Mouse (Mus musculus) 416B (cell line): ENCODE results near the gene Yars2.
"Not testable (repeated sequence)": the region's sequence is repeated elsewhere in the genome, so short reads cannot be mapped to it uniquely, and the experiment has no call there.

Experiments
- DNase-seq: peaks from one replicate; pipeline ENCODE4 v3.0.0; 2011; ENCODE audit warnings: low read depth

Gene Yars2

GRCm38 (mm10) chr16:16302369-16303137 lies at the start of gene Yars2:
Gene Yars2 (plus strand): TSS chr16:16302965.
- peak; percentile 93 for DNase-seq

- DNase-seq, result no peak
Measured at GRCm38 (mm10) chr16:16253326-16254074, 49.3 kb upstream of the Yars2 start.

- DNase-seq, result no peak
Measured at GRCm38 (mm10) chr16:16255217-16255616, 47.5 kb upstream of the Yars2 start.

- no peak for DNase-seq
Measured at GRCm38 (mm10) chr16:16255874-16256273, 46.9 kb upstream of the Yars2 start.

- DNase-seq, result no peak
Measured at GRCm38 (mm10) chr16:16256672-16257071, 46.1 kb upstream of the Yars2 start.

- DNase-seq, result peak; percentile 45
Measured at GRCm38 (mm10) chr16:16260882-16261281, 41.9 kb upstream of the Yars2 start.

- no peak for DNase-seq
Measured at GRCm38 (mm10) chr16:16261481-16261880, 41.3 kb upstream of the Yars2 start.

- no peak for DNase-seq
Measured at GRCm38 (mm10) chr16:16262436-16262835, 40.3 kb upstream of the Yars2 start.

- DNase-seq, result no peak
Measured at GRCm38 (mm10) chr16:16272978-16273377, 29.8 kb upstream of the Yars2 start.

GRCm38 (mm10) chr16:16273752-16274151 lies 29.0 kb upstream of the Yars2 start:
- no peak for DNase-seq

- peak; percentile 65 for DNase-seq
Measured at GRCm38 (mm10) chr16:16303138-16303827, 518 bp downstream of the Yars2 start.

GRCm38 (mm10) chr16:16303888-16304287 lies 1.1 kb downstream of the Yars2 start:
- DNase-seq, result peak; percentile 72

GRCm38 (mm10) chr16:16311319-16311718 lies 8.6 kb downstream of the Yars2 start:
- no peak for DNase-seq

- DNase-seq, result no peak
Measured at GRCm38 (mm10) chr16:16325775-16326336, 23.1 kb downstream of the Yars2 start.

- DNase-seq, result peak; percentile 44
Measured at GRCm38 (mm10) chr16:16346420-16346819, 43.7 kb downstream of the Yars2 start.

GRCm38 (mm10) chr16:16357908-16358307 lies 55.1 kb downstream of the Yars2 start:
- DNase-seq, result no peak

- peak; percentile 89 for DNase-seq
Measured at GRCm38 (mm10) chr16:16358481-16359100, 55.8 kb downstream of the Yars2 start, which contains the start of gene Dnm1l. Gene Dnm1l (minus strand): TSS chr16:16358959.

GRCm38 (mm10) chr16:16359101-16359482 lies 56.3 kb downstream of the Yars2 start:
- DNase-seq, result not testable (repeated sequence)
